Mouse (Mus musculus): ENCODE measurements around the gene Lrrc51. TPM values are rescaled to one million over a fixed set of nuclear protein-coding genes. Genes with fewer than 3 reads are reported as not detected.

Gene Lrrc51
- polyA plus RNA-seq (2012; ENCODE audit: insufficient read depth, insufficient read length, missing spikeins), result 9.6 and 25.0 TPM in 2 replicates

GRCm38 (mm10) chr7:101933751-101934240, at the start of gene Lrrc51, which contains the start of gene Numa1:
Gene Lrrc51 (minus strand): TSS chr7:101933895.
Gene Numa1 (plus strand): TSS chr7:101934111.
- peak within 1 kb of the TSS; percentile 85 for H3K4me3 ChIP-seq (ENCODE audit: insufficient read depth, low read depth, low read length)
- peaks cover 4% of the 10 kb centered on the region; the same call in 1 of the 2 replicates for H3K4me1 ChIP-seq (ENCODE audit: control insufficient read depth, insufficient read depth, insufficient read length, low read length)
- H3K27ac ChIP-seq (replicated peaks; ENCODE audit: low read depth, low read length), result peak within 1 kb of the TSS; percentile 80

- Histone ChIP-seq H3K4me3 (ENCODE audit: insufficient read depth, low read depth, low read length) (no peak overlapping the region), H3K4me1 (ENCODE audit: control insufficient read depth, insufficient read depth, insufficient read length, low read length) (peaks cover 7% of the 10 kb centered on the region; the same call in 1 of the 2 replicates), H3K27ac (replicated peaks; ENCODE audit: low read depth, low read length) (no peak overlapping the region)
These were observed 49.0 kb upstream of the Lrrc51 start for GRCm38 (mm10) chr7:101982735-101983134.

- Histone ChIP-seq H3K27ac (replicated peaks; ENCODE audit: low read depth, low read length) (no peak overlapping the region), H3K4me3 (ENCODE audit: insufficient read depth, low read depth, low read length) (no peak overlapping the region), H3K4me1 (ENCODE audit: control insufficient read depth, insufficient read depth, insufficient read length, low read length) (peaks cover 22% of the 10 kb centered on the region)
These were observed 40.8 kb upstream of the Lrrc51 start for GRCm38 (mm10) chr7:101974505-101974904.

- Histone ChIP-seq H3K27ac (replicated peaks; ENCODE audit: low read depth, low read length) (0 out of 2 replicates have a peak overlapping the region, but pooled peaks have one; percentile 16), H3K4me1 (ENCODE audit: control insufficient read depth, insufficient read depth, insufficient read length, low read length) (peaks cover 22% of the 10 kb centered on the region), H3K4me3 (ENCODE audit: insufficient read depth, low read depth, low read length) (no peak overlapping the region)
These were observed 40.0 kb upstream of the Lrrc51 start for GRCm38 (mm10) chr7:101973730-101974129.

- peaks cover 22% of the 10 kb centered on the region for H3K4me1 ChIP-seq (ENCODE audit: control insufficient read depth, insufficient read depth, insufficient read length, low read length)
- H3K4me3 ChIP-seq (ENCODE audit: insufficient read depth, low read depth, low read length), result peak overlapping the region; percentile 92
These were observed 38.0 kb upstream of the Lrrc51 start for GRCm38 (mm10) chr7:101971721-101972120.

GRCm38 (mm10) chr7:101970821-101971461, 37.2 kb upstream of the Lrrc51 start:
- Histone ChIP-seq H3K4me1 (ENCODE audit: control insufficient read depth, insufficient read depth, insufficient read length, low read length) (peaks cover 19% of the 10 kb centered on the region), H3K4me3 (ENCODE audit: insufficient read depth, low read depth, low read length) (peak overlapping the region; percentile 92), H3K27ac (replicated peaks; ENCODE audit: low read depth, low read length) (peak overlapping the region; percentile 96)

More at GRCm38 (mm10) chr7:101971721-101972120, 38.0 kb upstream of the Lrrc51 start:
- H3K27ac ChIP-seq (replicated peaks; ENCODE audit: low read depth, low read length), result peak overlapping the region; percentile 96

- peak overlapping the region; percentile 92 for H3K4me3 ChIP-seq (ENCODE audit: insufficient read depth, low read depth, low read length)
- peak overlapping the region; percentile 96 for H3K27ac ChIP-seq (replicated peaks; ENCODE audit: low read depth, low read length)
- H3K4me1 ChIP-seq (ENCODE audit: control insufficient read depth, insufficient read depth, insufficient read length, low read length), result peaks cover 20% of the 10 kb centered on the region
These were observed 36.7 kb upstream of the Lrrc51 start for GRCm38 (mm10) chr7:101970429-101970775.

GRCm38 (mm10) chr7:101969694-101970428, 36.2 kb upstream of the Lrrc51 start:
- H3K4me3 ChIP-seq (ENCODE audit: insufficient read depth, low read depth, low read length), result peak overlapping the region; percentile 92
- peak overlapping the region; percentile 95 for H3K27ac ChIP-seq (replicated peaks; ENCODE audit: low read depth, low read length)
- peaks cover 17% of the 10 kb centered on the region for H3K4me1 ChIP-seq (ENCODE audit: control insufficient read depth, insufficient read depth, insufficient read length, low read length)

GRCm38 (mm10) chr7:101968751-101969150, 35.1 kb upstream of the Lrrc51 start:
- H3K4me3 ChIP-seq (ENCODE audit: insufficient read depth, low read depth, low read length), result no peak overlapping the region
- H3K4me1 ChIP-seq (ENCODE audit: control insufficient read depth, insufficient read depth, insufficient read length, low read length), result peaks cover 9% of the 10 kb centered on the region
- H3K27ac ChIP-seq (replicated peaks; ENCODE audit: low read depth, low read length), result peak overlapping the region; percentile 26; the same call in 1 of the 2 replicates

- no peak overlapping the region for H3K27ac ChIP-seq (replicated peaks; ENCODE audit: low read depth, low read length)
- no peak overlapping the region for H3K4me3 ChIP-seq (ENCODE audit: insufficient read depth, low read depth, low read length)
- peaks cover 5% of the 10 kb centered on the region for H3K4me1 ChIP-seq (ENCODE audit: control insufficient read depth, insufficient read depth, insufficient read length, low read length)
These were observed 33.6 kb upstream of the Lrrc51 start for GRCm38 (mm10) chr7:101967256-101967655.

- Histone ChIP-seq H3K4me1 (ENCODE audit: control insufficient read depth, insufficient read depth, insufficient read length, low read length) (peaks cover 2% of the 10 kb centered on the region), H3K4me3 (ENCODE audit: insufficient read depth, low read depth, low read length) (no peak overlapping the region), H3K27ac (replicated peaks; ENCODE audit: low read depth, low read length) (no peak overlapping the region; the same call in 1 of the 2 replicates)
These were observed 31.9 kb upstream of the Lrrc51 start for GRCm38 (mm10) chr7:101965606-101966005.

GRCm38 (mm10) chr7:101964551-101964950, 30.9 kb upstream of the Lrrc51 start:
- H3K4me3 ChIP-seq (ENCODE audit: insufficient read depth, low read depth, low read length), result no peak overlapping the region

GRCm38 (mm10) chr7:101963621-101964020, 29.9 kb upstream of the Lrrc51 start:
- H3K4me3 ChIP-seq (ENCODE audit: insufficient read depth, low read depth, low read length), result no peak overlapping the region
- H3K4me1 ChIP-seq (ENCODE audit: control insufficient read depth, insufficient read depth, insufficient read length, low read length), result peaks cover 2% of the 10 kb centered on the region; the same call in 1 of the 2 replicates
- H3K27ac ChIP-seq (replicated peaks; ENCODE audit: low read depth, low read length), result no peak overlapping the region

More at GRCm38 (mm10) chr7:101964551-101964950, 30.9 kb upstream of the Lrrc51 start:
- Histone ChIP-seq H3K27ac (replicated peaks; ENCODE audit: low read depth, low read length) (peak overlapping the region; percentile 86), H3K4me1 (ENCODE audit: control insufficient read depth, insufficient read depth, insufficient read length, low read length) (peaks cover 2% of the 10 kb centered on the region)

- Histone ChIP-seq H3K4me1 (ENCODE audit: control insufficient read depth, insufficient read depth, insufficient read length, low read length) (peaks cover 2% of the 10 kb centered on the region; the same call in 1 of the 2 replicates), H3K4me3 (ENCODE audit: insufficient read depth, low read depth, low read length) (no peak overlapping the region), H3K27ac (replicated peaks; ENCODE audit: low read depth, low read length) (no peak overlapping the region)
These were observed 29.1 kb upstream of the Lrrc51 start for GRCm38 (mm10) chr7:101962829-101963228.

- Histone ChIP-seq H3K4me1 (ENCODE audit: control insufficient read depth, insufficient read depth, insufficient read length, low read length) (peaks cover 2% of the 10 kb centered on the region; the same call in 1 of the 2 replicates), H3K4me3 (ENCODE audit: insufficient read depth, low read depth, low read length) (no peak overlapping the region), H3K27ac (replicated peaks; ENCODE audit: low read depth, low read length) (no peak overlapping the region)
These were observed 23.2 kb upstream of the Lrrc51 start for GRCm38 (mm10) chr7:101956911-101957310.

Data from brown adipose tissue, adult 24 weeks (tissue).